Mouse (Mus musculus) ES-Bruce4 (cell line): ENCODE measurements around the gene Ccng2. TPM values are rescaled to one million over a fixed set of nuclear protein-coding genes. Genes with fewer than 3 reads are reported as not detected.

ENCODE experiments used
- H3K27ac ChIP-seq: 2 replicates; pipeline ENCODE4 v1.5.1; 2012; ENCODE audit warnings: low read length, inconsistent platforms; ENCODE audit not compliant: insufficient read depth
- H3K27me3 ChIP-seq: 2 replicates; pipeline ENCODE4 v1.6.1; 2012; ENCODE audit warnings: mild to moderate bottlenecking, low read length, inconsistent platforms; ENCODE audit not compliant: control insufficient read depth, poor library complexity, insufficient read depth, severe bottlenecking
- H3K36me3 ChIP-seq: 2 replicates; pipeline ENCODE4 v1.6.1; 2012; ENCODE audit warnings: inconsistent platforms, mild to moderate bottlenecking, low read length, moderate library complexity; ENCODE audit not compliant: control insufficient read depth, poor library complexity, insufficient read depth, severe bottlenecking
- H3K4me1 ChIP-seq: one replicate; pipeline ENCODE4 v1.8.1; 2011; ENCODE audit warnings: low read length; ENCODE audit not compliant: control insufficient read depth, insufficient read depth
- H3K4me3 ChIP-seq: 2 replicates; pipeline ENCODE4 v1.5.1; 2011; ENCODE audit warnings: low read depth, mild to moderate bottlenecking, low read length
- H3K9ac ChIP-seq: 2 replicates; pipeline ENCODE4 v1.6.1; 2012; ENCODE audit warnings: low read depth, mild to moderate bottlenecking, inconsistent platforms; ENCODE audit not compliant: poor library complexity, severe bottlenecking
- H3K9me3 ChIP-seq: replicated peaks from 2 replicates; pipeline ENCODE4 v1.6.1; 2012; ENCODE audit warnings: mild to moderate bottlenecking, low read length, inconsistent platforms; ENCODE audit not compliant: control insufficient read depth, poor library complexity, insufficient read depth, severe bottlenecking
- CTCF ChIP-seq: IDR thresholded peaks from one replicate; pipeline ENCODE4 v1.8.1; 2011; ENCODE audit warnings: low read depth, low read length
- EP300 ChIP-seq: IDR thresholded peaks from 2 replicates; pipeline ENCODE4 v1.6.1; 2011; ENCODE audit warnings: low read depth, low read length; ENCODE audit not compliant: insufficient read depth
- POLR2A ChIP-seq: IDR thresholded peaks from one replicate; pipeline ENCODE4 v1.8.1; 2011; ENCODE audit warnings: low read length; ENCODE audit not compliant: insufficient read depth
- polyA plus RNA-seq: library from polyadenylated mRNA; stranded (reverse); fragments of >200 nt; gene quantifications from 2 replicates; pipeline ENCODE4 v1.2.4, GENCODE M21; 2011; ENCODE audit warnings: low read depth; ENCODE audit not compliant: missing spikeins, insufficient read depth, insufficient read length

The Ccng2 gene
- polyA plus RNA-seq, 1 experiment: 24.7 TPM

DNA sequence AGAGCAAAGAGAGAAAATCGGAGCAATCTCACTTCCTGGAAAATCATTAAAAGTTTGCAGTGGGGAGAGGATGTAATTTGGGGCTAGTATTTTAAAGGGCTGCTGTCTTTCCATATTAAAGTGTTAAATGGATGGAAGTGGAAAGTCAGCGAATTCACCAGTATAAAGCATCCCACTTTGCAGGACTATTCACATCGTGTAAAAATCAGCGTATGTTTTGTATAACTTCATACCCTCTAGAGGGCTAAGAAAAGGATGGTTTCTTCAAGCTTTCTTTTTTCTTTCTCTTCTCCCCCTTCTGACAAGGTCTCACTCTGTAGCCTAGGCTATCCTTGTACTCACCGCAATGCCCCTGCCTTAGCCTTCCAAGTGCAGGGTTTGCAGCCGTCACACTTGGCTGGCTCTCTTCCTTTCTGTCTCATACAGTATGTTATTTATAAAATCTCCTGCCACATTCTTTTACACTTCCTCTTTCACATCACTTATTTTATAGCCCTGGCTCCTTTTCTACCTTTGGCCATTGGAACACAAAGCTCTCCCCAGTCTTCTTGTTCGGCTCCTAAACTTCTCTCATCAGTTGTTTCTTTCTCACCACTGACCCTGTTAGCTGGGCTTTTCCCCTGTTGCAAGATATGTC is 1.8 kb upstream of the Ccng2 start:
- no peaks in the 10 kb centered on the region; the same call in 1 of the 2 replicates for H3K36me3 ChIP-seq
- no peak overlapping the region for H3K4me3 ChIP-seq
- no peak overlapping the region for H3K27ac ChIP-seq
- no peaks in the 10 kb centered on the region for H3K27me3 ChIP-seq
- H3K4me1 ChIP-seq: no peaks in the 10 kb centered on the region
- no peak overlapping the region for H3K9ac ChIP-seq
- TF ChIP-seq POLR2A: no peak
- TF ChIP-seq CTCF: no peak
- TF ChIP-seq EP300: no peak
- no peaks in the 10 kb centered on the region for H3K9me3 ChIP-seq

DNA sequence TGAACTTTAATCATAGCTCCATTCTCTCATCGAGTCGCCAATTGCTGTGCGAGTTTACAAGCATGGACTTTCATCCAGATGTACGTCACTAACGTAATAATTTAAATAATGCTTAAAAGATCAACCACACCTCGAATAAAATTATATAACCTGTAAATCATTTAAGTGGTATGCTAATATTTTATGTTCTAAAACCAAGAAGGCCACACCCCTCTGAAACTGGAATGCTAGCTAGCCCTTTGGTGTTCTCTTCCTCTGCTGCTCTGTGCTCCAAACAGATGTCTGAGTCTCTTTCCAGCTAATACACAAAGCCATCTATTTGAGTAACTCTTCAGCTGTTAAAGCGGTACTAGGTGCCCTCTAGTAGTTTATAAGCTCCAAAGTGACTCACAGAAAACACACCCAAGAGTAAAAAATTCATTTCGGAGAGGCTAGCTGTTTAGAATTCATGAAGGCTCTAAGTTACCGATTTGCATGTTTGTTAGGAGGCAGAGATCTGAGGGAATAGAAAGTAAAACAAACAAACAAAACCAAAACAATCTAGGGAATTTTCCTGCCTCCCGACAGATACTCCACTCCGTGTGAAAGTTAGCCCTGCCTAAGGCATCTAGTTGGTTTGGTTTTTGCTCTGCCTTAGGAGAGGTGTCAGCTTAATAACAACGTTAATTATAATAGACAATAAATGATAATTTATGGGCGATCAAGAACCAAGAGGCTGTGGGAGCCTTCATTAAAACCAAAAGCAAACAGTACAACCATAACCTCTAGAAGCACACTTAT is 1.1 kb upstream of the Ccng2 start:
- peak overlapping the region; percentile 53; the same call in 1 of the 2 replicates for H3K9ac ChIP-seq
- no peaks in the 10 kb centered on the region for H3K27me3 ChIP-seq
- H3K36me3 ChIP-seq: peaks cover 4% of the 10 kb centered on the region
- H3K4me3 ChIP-seq: no peak overlapping the region
- TF ChIP-seq POLR2A (no peak), EP300 (no peak), CTCF (no peak)
- no peaks in the 10 kb centered on the region for H3K9me3 ChIP-seq
- H3K27ac ChIP-seq: no peak overlapping the region
- no peaks in the 10 kb centered on the region for H3K4me1 ChIP-seq

DNA sequence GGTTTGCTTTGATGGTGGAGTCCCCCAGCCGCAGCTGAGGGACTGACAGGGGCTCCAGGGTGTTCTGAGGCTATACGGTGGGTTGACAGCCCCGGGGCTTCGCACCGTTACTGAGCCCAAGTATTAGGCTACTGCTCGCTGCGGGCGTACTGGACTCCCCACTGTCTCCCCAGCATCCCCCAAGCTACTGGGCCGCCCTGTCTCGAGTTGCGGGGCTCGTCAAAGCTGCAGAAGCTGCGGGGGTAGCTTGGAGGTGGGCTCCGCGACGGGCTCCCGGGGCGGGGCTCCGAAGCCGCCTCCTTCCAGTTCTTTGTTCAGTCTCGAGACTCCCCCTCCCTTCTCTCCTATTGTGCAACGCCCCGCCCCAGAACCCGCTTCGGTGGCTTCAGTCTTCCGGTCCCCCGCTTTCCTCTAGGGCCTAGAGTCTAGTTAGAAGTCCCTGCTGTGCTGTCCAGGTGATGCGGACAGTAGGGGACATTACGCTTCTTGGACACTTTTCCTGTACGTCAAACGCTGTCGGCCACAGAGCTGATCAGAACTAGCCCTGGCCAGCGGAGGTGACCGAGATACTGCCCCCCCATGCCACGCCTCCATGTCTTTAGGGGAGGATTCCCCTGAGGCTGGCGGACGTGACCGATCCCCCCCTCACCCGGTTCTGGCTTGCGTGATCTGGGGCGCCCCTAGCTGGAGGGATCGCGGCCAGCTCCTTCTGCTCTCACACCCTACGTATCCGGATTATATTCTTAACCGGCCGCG is 972 bp downstream of the Ccng2 start:
- no peaks in the 10 kb centered on the region for H3K9me3 ChIP-seq
- no peaks in the 10 kb centered on the region for H3K27me3 ChIP-seq
- peak overlapping the region; percentile 58 for H3K27ac ChIP-seq
- H3K9ac ChIP-seq: peak overlapping the region; percentile 83
- H3K4me1 ChIP-seq: no peaks in the 10 kb centered on the region
- peaks cover 14% of the 10 kb centered on the region for H3K36me3 ChIP-seq
- H3K4me3 ChIP-seq: peak overlapping the region; percentile 97
- TF ChIP-seq CTCF (no peak), EP300 (peak; percentile 34; the same call in 1 of the 2 replicates), POLR2A (peak; percentile 7)

DNA sequence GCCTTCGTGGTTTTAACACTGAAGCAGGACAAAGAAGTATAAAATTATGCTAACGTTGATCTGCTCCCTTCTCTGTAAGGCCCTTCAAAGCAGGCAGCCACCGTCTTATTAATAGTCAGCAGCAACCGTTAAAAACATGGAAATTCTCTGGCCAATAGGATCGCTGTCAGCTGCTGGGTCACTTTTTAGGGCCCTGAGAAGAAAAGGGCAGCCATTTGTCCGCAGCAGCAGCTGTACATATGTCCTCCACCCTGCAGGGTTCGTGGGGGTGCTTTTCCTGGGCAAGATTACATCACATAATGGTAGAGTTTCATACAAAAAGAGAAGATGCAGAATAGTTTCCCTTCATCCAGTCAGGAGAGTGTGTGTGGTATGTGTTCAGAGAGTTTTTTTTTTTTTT is 3.0 kb downstream of the Ccng2 start:
- TF ChIP-seq CTCF (no peak), EP300 (no peak), POLR2A (no peak)
- Histone ChIP-seq H3K27ac (no peak overlapping the region), H3K9ac (no peak overlapping the region), H3K36me3 (peaks cover 33% of the 10 kb centered on the region), H3K4me1 (no peaks in the 10 kb centered on the region), H3K4me3 (no peak overlapping the region), H3K27me3 (no peaks in the 10 kb centered on the region), H3K9me3 (no peaks in the 10 kb centered on the region)

DNA sequence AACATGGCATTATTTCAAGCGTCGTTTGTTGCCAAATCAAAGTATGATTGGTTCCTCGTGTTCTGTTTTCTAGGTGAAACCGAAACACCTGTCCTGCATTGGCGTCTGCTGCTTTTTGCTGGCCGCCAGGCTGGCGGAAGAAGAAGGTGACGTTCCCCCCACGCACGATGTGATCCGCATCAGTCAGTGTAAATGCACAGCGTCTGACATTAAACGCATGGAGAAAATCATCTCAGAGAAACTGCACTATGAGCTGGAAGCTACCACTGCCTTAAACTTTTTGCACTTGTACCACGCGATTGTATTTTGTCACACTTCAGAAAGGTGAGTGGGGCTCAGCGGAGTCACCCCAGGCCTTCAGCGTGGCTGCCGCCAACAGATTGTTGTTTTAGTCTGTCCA is 3.7 kb downstream of the Ccng2 start:
- Histone ChIP-seq H3K9me3 (no peaks in the 10 kb centered on the region), H3K4me1 (no peaks in the 10 kb centered on the region), H3K9ac (no peak overlapping the region), H3K36me3 (peaks cover 36% of the 10 kb centered on the region), H3K27ac (no peak overlapping the region), H3K27me3 (no peaks in the 10 kb centered on the region), H3K4me3 (no peak overlapping the region)
- TF ChIP-seq CTCF (no peak), POLR2A (no peak), EP300 (no peak)
